Mouse (Mus musculus) left cerebral cortex, postnatal 25 days (tissue): ENCODE measurements at regions not wholly inside any gene's neighbourhood (a gene's known extent, or its start where the extent isn't known, plus 50 kb on each side); places are given as distances from the start of the nearest gene placed in this dataset.

ENCODE experiments used
- DNase-seq, 2 experiments: peaks; one replicate each; pipeline ENCODE4 v3.0.0; 2022; ENCODE audit warnings: low spot score in 2 of 2, mixed read lengths in 1 of 2
- intact Hi-C: fragments of 180-260 bp; cut with DNase I; formaldehyde crosslinking; loops from one replicate; pipeline ENCODE4 v1.15.1; 2025

- DNase-seq: no peak
- intact Hi-C loops: no loop called here
Observed at GRCm38 (mm10) chr12:79970981-79971390, 141.8 kb downstream of the Zfp36l1 start.

GRCm38 (mm10) chr12:79970227-79970901 lies 142.4 kb downstream of the Zfp36l1 start:
- DNase-seq: peak in 1 of 2 experiments; percentile 65
- intact Hi-C loops: no loop called here

GRCm38 (mm10) chr12:79969346-79970226 lies 143.2 kb downstream of the Zfp36l1 start:
- no peak for DNase-seq
- intact Hi-C loops: loop anchor here (5.0 kb wide), 2 partner anchors 143 to 357 kb away; partner anchors contain the start of gene Zfp36l1

- intact Hi-C loops: loop anchor here (5.0 kb wide), 2 partner anchors 144 to 356 kb away; partner anchors contain the start of gene Zfp36l1
- DNase-seq: no peak
Observed at GRCm38 (mm10) chr12:79968676-79969075, 144.1 kb downstream of the Zfp36l1 start.

GRCm38 (mm10) chr12:79967491-79968255 lies 145.1 kb downstream of the Zfp36l1 start:
- DNase-seq: no peak
- intact Hi-C loops: loop anchor here (5.0 kb wide), 2 partner anchors 145 to 355 kb away; partner anchors contain the start of gene Zfp36l1

- intact Hi-C loops: loop anchor here (5.0 kb wide), 2 partner anchors 145 to 355 kb away; partner anchors contain the start of gene Zfp36l1
Observed at GRCm38 (mm10) chr12:79966621-79967490, 146.0 kb downstream of the Zfp36l1 start.

GRCm38 (mm10) chr12:79966289-79966615 lies 146.6 kb downstream of the Zfp36l1 start:
- intact Hi-C loops: loop anchor here (5.0 kb wide), 2 partner anchors 146 to 354 kb away; partner anchors contain the start of gene Zfp36l1
- DNase-seq: no peak

More at GRCm38 (mm10) chr12:79966621-79967490, 146.0 kb downstream of the Zfp36l1 start:
- DNase-seq: no peak

- peak; percentile 63 to 64 for DNase-seq
- intact Hi-C loops: loop anchor here (5.0 kb wide), 2 partner anchors 147 to 353 kb away; partner anchors contain the start of gene Zfp36l1
Observed at GRCm38 (mm10) chr12:79965471-79966288, 147.1 kb downstream of the Zfp36l1 start.

GRCm38 (mm10) chr12:79963443-79964025 lies 149.3 kb downstream of the Zfp36l1 start:
- DNase-seq: no peak
- intact Hi-C loops: no loop called here

- intact Hi-C loops: no loop called here
- no peak for DNase-seq
Observed at GRCm38 (mm10) chr12:79962649-79963236, 150.1 kb downstream of the Zfp36l1 start.

- DNase-seq: peak in 1 of 2 experiments; percentile 50
- intact Hi-C loops: no loop called here
Observed at GRCm38 (mm10) chr12:79961881-79962280, 150.9 kb downstream of the Zfp36l1 start.

GRCm38 (mm10) chr12:79961076-79961475 lies 151.7 kb downstream of the Zfp36l1 start:
- intact Hi-C loops: no loop called here
- DNase-seq: peak in 1 of 2 experiments; percentile 61

- DNase-seq: no peak
- intact Hi-C loops: no loop called here
Observed at GRCm38 (mm10) chr12:79960446-79960845, 152.4 kb downstream of the Zfp36l1 start.

GRCm38 (mm10) chr12:79959540-79960305 lies 153.1 kb downstream of the Zfp36l1 start:
- DNase-seq: peak in 1 of 2 experiments; percentile 60
- intact Hi-C loops: no loop called here

- no peak for DNase-seq
- intact Hi-C loops: no loop called here
Observed at GRCm38 (mm10) chr12:79957211-79957610, 155.6 kb downstream of the Zfp36l1 start.

GRCm38 (mm10) chr12:79956351-79956750 lies 156.5 kb downstream of the Zfp36l1 start:
- intact Hi-C loops: no loop called here
- DNase-seq: no peak
